ENCODE assay signal across 9 mouse cellular contexts in the genomic region with DNA sequence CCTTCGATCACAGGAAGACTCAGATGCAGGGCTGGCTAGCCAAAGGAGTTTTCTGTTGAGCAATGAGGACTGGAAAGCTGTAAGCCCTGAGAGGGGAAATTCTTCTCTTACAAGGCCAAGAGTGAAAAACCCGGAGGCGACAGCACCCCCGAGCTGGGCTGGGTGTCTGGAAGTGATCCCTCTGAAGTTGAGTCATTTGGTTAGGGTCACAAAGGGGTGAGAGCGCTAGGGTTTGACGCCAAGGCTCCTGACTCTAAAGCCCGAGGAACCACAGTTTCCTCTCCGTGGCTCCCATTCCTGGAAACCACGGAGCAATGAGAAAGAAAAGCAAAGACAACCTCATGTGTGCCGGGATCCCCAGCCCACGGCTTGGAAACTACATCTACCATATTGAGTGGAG. TPM values are rescaled to one million over a fixed set of nuclear protein-coding genes. Genes with fewer than 3 reads are reported as not detected.
DNase-seq lines count a peak whose midpoint lies in the region; ATAC-seq lines count a peak whose summit lies in the region.
"Had no signal": no experiment of that assay in that cellular context is flagged by ENCODE, and none has a peak within 500 bp of the region (broad histone marks: within the 10 kb centered on the region; RNA-seq: fewer than 3 reads in every experiment).

No protein-coding gene starts in this region.

- peak; percentile 24; the same call in 1 of the 2 replicates for ATAC-seq in granulocyte monocyte progenitor cell, adult 5-6 weeks (replicated peaks; ENCODE audit: poor library complexity, severe bottlenecking)

- DNase-seq in kidney, postnatal 10 days = peak; percentile 30
- DNase-seq in kidney, adult 11 months = no peak
- peak; percentile 65 for DNase-seq in Muller cell, postnatal 12 days (ENCODE audit: inconsistent ontology term)
- DNase-seq in lung, postnatal 10 days = peak; percentile 41
- no peak for DNase-seq in layer of hippocampus, adult 18-20 months (ENCODE audit: low spot score in 2 of 2)
- DNase-seq in thymus, postnatal 4 days = no peak
- DNase-seq: cerebellum, postnatal 36 days; kidney, postnatal 36 days had no signal

RNA-seq across cellular contexts. Expression of a gene that starts 21.2 kb away (rescaled TPM):
- 38.6 and 70.1 TPM in 2 replicates for total RNA-seq in granulocyte monocyte progenitor cell, adult 5-6 weeks (2014; fragmentation: Nextera tagmentation)
- 62.0 and 76.5 TPM in 2 replicates for total RNA-seq in granulocyte monocyte progenitor cell, adult 5-6 weeks (2017)
- total RNA-seq in layer of hippocampus, adult 18-20 months (2021) = 1 to 10 TPM; 6.1 to 8.0 TPM

RNA-seq across cellular contexts. Expression of a gene that starts 47.9 kb away (rescaled TPM):
- 56.5 and 86.2 TPM in 2 replicates for total RNA-seq in granulocyte monocyte progenitor cell, adult 5-6 weeks (2014; fragmentation: Nextera tagmentation)
- 48.2 and 49.2 TPM in 2 replicates for total RNA-seq in granulocyte monocyte progenitor cell, adult 5-6 weeks (2017)
- total RNA-seq in layer of hippocampus, adult 18-20 months (2021) = 10 to 100 TPM; 39.5 to 40.5 TPM

Comparison
In these comparisons a context has a peak if more than half of its experiments do, and no peak if none do; other contexts are left out.
1. DNase-seq: peak in kidney, postnatal 10 days (single experiment), Muller cell, postnatal 12 days (single experiment) and lung, postnatal 10 days (single experiment); none in kidney, adult 11 months (single experiment), layer of hippocampus, adult 18-20 months (0 of 2) and thymus, postnatal 4 days (single experiment).
2. RNA of a gene that starts 21.2 kb away (total RNA-seq): 38.6 to 76.5 TPM in granulocyte monocyte progenitor cell, adult 5-6 weeks; 6.1 to 8.0 TPM in layer of hippocampus, adult 18-20 months; every median in the first group is over 4 times any median in the second.